Mouse (Mus musculus): ENCODE results near the gene Ces3b. TPM values are rescaled to one million over a fixed set of nuclear protein-coding genes. Genes with fewer than 3 reads are reported as not detected.
"Not testable (repeated sequence)": the region's sequence is repeated elsewhere in the genome, so short reads cannot be mapped to it uniquely, and the experiment has no call there.

The Ces3b gene
- polyA plus RNA-seq (2012; rRNA removed), result 0.19 and 0.41 TPM in 2 replicates

- no peak for DNase-seq (ENCODE audit: low read depth)
Observed at GRCm38 (mm10) chr8:105083449-105084050, at the start of gene Ces3b. Gene Ces3b, plus strand, starts transcription at chr8:105083753.

GRCm38 (mm10) chr8:105043510-105043909, 40.0 kb upstream of the Ces3b start:
- DNase-seq (ENCODE audit: low read depth), result no peak

- DNase-seq (ENCODE audit: low read depth), result no peak
Observed at GRCm38 (mm10) chr8:105045824-105046401, 37.6 kb upstream of the Ces3b start.

DNA sequence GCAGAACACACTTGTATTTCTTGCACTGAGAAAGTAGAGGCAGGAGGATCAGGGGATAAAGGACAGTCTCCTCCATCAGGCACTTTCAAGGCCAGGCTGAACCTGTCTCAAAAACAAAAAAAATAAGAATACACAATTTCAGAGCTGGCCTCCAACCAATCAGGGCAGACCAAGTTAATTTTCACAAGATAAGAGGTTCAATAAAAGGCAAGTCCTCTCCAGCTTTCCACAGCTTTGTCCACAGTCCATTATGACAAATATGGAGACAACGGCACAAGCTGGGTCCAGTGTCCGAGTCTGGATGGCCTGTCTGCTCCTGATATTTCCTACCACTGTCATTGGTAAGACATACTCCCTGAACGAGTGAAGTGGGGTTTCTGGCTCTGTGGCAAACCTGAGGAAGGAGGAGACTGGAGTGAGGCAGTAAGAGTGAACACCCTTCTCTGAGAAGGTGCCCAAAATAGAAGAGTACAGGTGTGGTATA, 35.1 kb upstream of the Ces3b start, which contains the start of gene Ces3a:
Ces3a (plus strand) TSS at position 231 of the 484 bp plus-strand sequence.
- DNase-seq (ENCODE audit: low read depth), result no peak

DNA sequence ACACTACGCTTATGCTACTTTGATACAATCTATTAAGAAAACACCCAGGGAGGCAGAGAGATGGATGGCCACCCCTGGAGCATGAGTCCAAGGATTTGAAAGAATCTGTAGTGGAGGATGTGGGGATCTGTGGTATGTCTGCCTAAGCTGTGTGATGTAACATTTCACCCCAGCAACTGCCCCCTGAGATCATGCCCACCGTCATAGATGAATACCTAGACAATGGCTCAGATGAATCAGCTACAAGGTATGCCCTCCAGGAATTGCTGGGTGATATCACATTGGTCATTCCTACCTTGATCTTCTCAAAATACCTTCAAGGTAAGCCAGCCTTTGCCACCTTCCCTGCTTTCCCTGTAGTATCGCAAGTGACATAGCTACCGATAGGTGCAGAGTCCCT, 27.3 kb upstream of the Ces3b start:
- no peak for DNase-seq (ENCODE audit: low read depth)

GRCm38 (mm10) chr8:105060056-105060455, 23.5 kb upstream of the Ces3b start:
- no peak for DNase-seq (ENCODE audit: low read depth)

GRCm38 (mm10) chr8:105066761-105067160, 16.8 kb upstream of the Ces3b start:
- DNase-seq (ENCODE audit: low read depth), result no peak

GRCm38 (mm10) chr8:105067905-105068304, 15.6 kb upstream of the Ces3b start:
- DNase-seq (ENCODE audit: low read depth), result not testable (repeated sequence)

DNA sequence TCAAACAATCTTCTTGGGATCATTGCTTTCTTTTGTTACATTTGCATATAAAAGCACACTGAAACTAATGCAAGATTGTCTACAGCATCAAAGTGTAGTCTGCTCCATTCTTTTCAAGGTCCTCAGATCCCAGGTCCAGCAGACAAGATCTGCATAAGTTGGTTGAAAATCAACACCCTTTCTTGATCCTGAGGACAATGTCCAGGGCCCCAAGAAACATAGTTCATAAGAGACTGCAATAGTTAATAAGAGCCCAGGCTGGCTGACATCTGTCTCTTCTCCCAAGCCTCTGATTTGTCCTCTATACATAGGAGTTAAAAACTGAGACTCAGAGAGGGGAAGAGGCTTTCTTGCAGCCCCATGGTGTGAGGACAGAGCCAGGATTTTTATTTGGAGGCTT, 14.6 kb upstream of the Ces3b start:
- DNase-seq (ENCODE audit: low read depth), result no peak

DNA sequence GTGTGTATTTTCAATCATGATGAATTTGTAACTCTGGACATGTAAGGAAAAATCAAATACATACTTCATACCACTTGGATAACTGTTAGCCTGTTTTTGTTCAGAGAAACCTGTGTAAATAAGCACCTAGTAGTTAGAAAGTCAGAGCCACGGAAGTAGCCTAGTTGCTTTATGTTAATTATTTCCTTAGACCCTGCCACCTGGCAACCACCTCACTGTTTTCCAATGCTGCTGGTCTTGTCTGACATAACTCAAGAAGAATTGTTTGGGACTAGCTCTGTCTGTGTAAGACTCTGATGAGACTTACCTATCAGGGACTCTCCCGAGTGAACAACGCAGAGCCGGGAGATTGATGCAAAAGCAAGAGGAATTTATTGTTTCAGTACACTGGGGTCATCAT, 7.0 kb upstream of the Ces3b start:
- DNase-seq (ENCODE audit: low read depth), result no peak

- DNase-seq (ENCODE audit: low read depth), result no peak
Observed at GRCm38 (mm10) chr8:105077071-105077470, 6.5 kb upstream of the Ces3b start.

DNA sequence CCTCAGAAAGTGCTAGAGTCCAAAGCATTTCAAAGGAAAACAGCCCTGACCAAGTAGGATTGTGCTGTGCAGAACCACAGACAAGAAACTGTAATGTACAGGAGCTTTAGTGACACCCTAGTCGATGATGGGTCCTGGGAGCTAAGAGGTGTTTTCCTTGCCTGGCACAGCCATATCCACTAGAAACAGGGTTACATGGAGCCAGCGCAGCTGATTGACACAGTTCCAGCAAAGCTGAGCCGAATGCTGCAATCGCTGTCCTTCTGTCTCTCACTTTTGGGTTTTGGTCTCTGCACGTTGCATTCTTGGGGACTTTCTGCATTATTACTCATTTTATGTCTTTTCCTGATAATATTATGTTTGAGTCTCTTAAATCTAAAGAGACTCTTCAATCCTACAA, 5.0 kb upstream of the Ces3b start:
- no peak for DNase-seq (ENCODE audit: low read depth)

- DNase-seq (ENCODE audit: low read depth), result no peak
Observed at GRCm38 (mm10) chr8:105080814-105081336, 2.7 kb upstream of the Ces3b start.

- not testable (repeated sequence) for DNase-seq (ENCODE audit: low read depth)
Observed at GRCm38 (mm10) chr8:105088166-105088565, 4.6 kb downstream of the Ces3b start.

DNA sequence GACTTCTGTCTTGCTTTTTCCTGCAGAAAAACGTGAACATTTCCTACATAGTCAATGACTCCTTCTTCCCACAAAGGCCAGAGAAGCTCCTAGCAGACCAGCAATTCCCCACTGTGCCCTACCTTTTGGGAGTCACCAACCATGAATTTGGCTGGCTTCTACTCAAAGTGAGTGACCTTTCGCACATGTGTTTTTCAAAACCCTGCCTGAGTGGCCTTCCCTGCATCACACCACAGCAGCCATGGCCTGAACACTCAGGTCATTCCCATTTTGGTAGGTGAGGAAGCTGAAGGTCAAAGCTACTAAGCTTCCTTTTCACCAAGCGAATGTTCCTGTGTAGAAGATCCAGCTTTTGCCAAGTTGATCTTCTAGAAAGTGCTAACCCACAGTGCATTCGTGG, 5.0 kb downstream of the Ces3b start:
- no peak for DNase-seq (ENCODE audit: low read depth)

GRCm38 (mm10) chr8:105093992-105094391, 10.4 kb downstream of the Ces3b start:
- DNase-seq (ENCODE audit: low read depth), result no peak

DNA sequence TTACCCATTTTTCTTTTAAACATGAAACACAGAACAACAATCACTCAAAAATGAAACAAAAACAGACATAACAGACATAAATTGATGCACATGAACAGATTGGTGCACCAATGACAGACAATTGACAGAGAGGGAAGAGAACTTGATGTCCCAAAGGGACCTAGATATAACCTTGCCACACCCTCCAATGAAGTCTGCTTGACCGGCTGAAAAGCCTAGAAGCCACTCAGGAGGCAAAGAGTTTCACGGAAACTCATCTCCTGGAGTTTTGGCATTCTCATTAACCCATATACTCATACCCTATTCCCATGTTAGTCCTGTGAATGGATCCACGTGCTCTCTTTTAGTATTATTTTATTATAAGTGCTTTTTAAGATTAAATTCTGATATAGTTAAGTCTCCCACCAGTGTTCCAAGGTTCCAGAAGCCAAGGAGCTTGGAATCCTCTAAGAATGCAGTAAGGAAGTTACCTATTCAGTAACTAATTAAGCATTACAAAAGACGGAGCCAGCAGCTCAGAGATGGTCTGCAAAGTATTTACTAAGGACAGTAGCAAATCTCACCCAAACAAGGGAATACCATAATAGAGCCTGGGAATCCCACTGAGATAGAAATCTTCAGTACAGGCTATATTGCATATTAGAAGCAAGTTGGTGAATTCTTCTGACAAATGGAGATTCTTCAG, 18.7 kb downstream of the Ces3b start:
- not testable (repeated sequence) for DNase-seq (ENCODE audit: low read depth)

- not testable (repeated sequence) for DNase-seq (ENCODE audit: low read depth)
Observed at GRCm38 (mm10) chr8:105103701-105104100, 20.1 kb downstream of the Ces3b start.

- no peak for DNase-seq (ENCODE audit: low read depth)
Observed at GRCm38 (mm10) chr8:105104220-105104619, 20.7 kb downstream of the Ces3b start.

GRCm38 (mm10) chr8:105129864-105130263, 46.3 kb downstream of the Ces3b start:
- no peak for DNase-seq (ENCODE audit: low read depth)

DNA sequence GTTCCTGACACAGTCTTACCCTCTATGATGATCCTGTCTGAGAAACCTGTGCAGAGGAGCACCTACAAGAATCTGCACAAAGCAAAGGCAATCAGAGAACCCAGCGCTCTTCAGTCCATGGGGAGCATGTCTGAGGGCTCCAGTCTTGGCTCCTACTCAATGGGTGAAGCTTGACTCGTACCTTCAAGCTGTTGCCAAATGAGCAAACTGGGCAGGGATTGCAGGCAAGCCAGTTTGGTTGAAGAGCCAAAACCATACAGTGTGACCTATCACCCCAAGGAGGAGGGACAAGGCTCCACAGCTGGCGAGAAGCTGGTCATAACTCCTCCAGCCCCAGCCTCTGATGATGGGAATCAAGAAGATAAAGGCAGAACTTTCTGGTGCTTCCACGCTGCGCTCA, 48.0 kb downstream of the Ces3b start, which contains the start of gene Ces4a:
Ces4a (plus strand) TSS at position 292 of the 400 bp plus-strand sequence.
- no peak for DNase-seq (ENCODE audit: low read depth)

GRCm38 (mm10) chr8:105138423-105138822, 54.9 kb downstream of the Ces3b start:
- DNase-seq (ENCODE audit: low read depth), result no peak

DNA sequence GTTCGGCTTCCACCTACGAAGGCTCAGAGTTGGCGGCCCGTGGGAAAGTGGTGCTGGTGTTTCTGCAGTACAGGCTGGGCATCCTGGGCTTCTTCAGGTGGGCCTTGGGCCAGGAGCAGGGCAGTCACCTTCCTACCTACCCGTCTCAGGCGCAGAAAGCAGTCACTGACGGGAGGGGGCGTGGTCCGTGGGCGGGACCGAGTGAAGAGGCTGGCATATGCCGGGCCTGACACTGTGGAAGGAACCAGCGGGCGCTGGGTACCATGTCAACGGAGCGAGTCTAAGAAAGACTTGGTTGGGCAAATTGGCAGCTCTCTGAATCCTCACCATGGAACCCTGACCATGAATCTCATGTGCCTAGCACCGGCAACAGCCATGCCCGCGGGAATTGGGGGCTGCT, 58.8 kb downstream of the Ces3b start:
- DNase-seq (ENCODE audit: low read depth), result no peak
